Mouse (Mus musculus) B cell, adult 2 months (primary cell): Measurements from ENCODE around the gene Prkag2.

Source experiments
- DNase-seq, 2 experiments: peaks; one replicate each; pipeline ENCODE4 v3.0.0; 2022

Gene Prkag2

GRCm38 (mm10) chr5:25044007-25044406 is 56.4 kb downstream of the Prkag2 start:
- DNase-seq = no peak

GRCm38 (mm10) chr5:25041947-25042346 is 58.5 kb downstream of the Prkag2 start:
- DNase-seq = no peak

- peak in 1 of 2 experiments; percentile 5 for DNase-seq
These were observed 59.1 kb downstream of the Prkag2 start for GRCm38 (mm10) chr5:25041307-25041706.

GRCm38 (mm10) chr5:25040903-25041302 is 59.5 kb downstream of the Prkag2 start:
- DNase-seq = no peak

GRCm38 (mm10) chr5:25038827-25039226 is 61.6 kb downstream of the Prkag2 start:
- no peak for DNase-seq

DNA sequence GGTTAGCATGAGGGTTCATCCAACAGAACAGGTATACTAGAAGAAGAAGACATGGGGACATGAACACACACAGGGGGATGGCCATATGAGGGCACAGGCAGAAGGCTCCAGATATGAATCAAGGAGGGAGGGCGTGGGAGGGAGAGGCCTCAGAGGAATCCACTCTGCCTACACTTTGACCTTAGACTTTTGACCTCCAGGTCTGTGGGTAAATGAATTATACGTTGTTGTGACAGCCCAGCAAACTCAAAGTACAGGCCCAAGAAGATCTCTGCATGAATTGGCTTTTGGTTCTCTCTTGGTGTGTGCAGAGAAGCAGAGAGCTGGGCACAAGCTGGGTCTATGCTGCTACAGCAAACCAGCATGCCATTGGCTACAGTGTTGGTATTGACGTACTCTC is 65.1 kb downstream of the Prkag2 start:
- DNase-seq = no peak

DNA sequence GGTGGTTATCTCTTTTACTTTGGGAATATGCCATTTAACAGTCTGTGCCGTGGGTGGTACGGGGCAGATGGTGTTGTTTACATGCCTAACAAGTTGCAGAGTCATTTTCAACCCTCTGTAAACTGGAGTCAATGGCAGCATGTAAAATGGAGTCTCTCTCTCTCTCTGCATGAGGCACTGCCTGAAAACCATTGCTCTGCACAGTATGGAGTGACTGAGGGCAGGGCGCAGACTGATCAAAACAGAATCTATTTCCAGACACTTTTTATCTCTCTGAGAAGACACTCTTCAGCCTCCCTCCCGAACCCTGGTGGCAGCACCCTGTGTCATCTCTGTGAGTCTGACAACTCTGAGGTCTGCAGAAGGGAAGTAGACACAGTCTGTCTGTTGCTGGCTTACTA is 69.0 kb downstream of the Prkag2 start:
- no peak for DNase-seq

DNA sequence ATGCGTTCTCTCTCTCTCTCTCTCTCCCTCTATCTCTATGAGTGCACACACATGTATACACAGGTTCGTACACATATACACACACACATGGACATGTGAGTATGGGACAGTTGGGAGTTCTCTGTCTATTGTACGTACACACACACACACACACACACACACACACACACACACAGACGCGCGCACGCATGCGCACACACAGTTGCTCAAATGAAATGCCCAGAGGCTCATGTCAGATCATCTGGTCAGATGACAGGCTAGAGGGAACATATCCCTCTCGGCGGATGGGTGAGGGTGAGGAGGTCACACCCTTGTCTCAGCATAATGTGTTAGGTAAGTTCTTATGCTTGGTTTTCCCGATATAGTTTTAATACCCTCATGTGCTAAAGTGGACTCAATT is 69.4 kb downstream of the Prkag2 start:
- DNase-seq = no peak

DNA sequence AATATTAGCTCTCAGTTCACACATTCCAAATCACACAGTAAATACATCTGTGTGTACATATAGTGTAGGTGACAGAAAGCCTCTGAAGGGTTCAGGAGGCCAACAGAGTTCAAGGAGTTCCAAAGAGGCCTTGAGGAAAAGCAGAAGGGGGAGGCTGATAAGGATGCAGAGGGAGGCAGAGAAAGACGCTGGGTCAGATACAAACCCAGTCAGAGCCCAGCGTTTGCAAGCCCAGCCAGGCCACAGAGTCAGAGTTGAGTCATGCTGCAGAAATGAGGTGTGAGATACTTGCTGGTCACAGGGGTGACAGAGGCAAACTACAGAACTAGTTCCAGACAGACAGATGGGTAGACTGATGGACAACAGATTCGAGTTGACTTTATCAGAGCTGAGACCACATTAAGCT is 70.2 kb downstream of the Prkag2 start:
- DNase-seq = no peak

- no peak for DNase-seq
These were observed 72.8 kb downstream of the Prkag2 start for GRCm38 (mm10) chr5:25027673-25028072.

DNA sequence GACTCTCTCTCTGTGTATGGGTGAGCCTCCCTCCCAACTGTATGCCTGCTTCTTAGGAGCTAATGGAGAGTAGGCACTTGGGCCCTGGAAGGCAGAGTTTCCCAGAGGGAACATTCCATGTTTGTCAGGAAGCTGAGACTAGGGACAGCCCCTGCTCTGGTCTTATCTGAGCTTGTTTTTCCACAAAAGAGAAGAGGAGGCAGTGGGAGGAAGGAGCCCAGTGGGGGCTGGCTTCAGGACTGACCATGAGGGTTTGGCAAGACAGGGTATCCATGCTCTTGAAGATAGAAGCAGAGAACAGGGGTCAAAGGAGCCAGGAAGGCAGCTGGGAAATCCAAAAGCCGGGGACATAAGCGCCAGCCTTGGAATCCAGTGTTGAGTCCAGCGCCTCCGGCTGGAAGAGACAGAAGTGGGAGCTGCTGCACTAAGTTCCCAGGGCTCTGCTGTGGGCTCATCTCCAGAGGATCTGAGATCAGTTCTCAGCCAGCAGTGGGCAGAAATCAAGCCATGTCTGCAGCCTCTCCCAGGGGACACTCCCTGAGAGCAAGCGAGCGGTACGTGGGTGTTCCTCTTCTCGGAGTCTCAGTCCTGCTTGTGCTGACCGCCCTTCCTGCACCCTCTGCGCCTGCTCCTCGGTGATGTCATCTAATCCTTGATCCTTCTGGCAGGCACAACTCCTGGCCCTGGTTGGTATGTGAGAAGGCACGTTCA is 75.0 kb downstream of the Prkag2 start:
- no peak for DNase-seq

DNA sequence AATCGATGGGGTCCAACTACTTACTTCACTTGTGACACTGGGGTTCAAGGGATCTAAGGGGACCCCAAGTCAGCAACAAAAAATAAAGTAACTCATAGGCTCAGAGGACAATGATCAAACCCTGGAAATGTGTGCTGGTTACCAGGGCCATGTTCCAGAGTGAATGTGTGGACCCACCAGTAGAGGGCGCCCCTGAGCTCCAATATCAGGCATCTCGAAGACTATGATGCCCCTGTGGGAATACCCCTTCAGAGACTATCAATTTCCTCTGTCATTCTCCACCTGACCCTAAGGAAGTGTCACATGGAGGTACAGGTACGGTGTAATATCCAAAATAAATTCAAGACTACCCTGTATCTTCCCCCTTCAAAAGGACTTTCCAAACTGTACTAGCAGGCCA is 77.5 kb downstream of the Prkag2 start:
- peak; percentile 75 to 76 for DNase-seq

- no peak for DNase-seq
These were observed 81.2 kb downstream of the Prkag2 start for GRCm38 (mm10) chr5:25019221-25019620.

GRCm38 (mm10) chr5:25012134-25012533 is 88.3 kb downstream of the Prkag2 start:
- DNase-seq = no peak

DNA sequence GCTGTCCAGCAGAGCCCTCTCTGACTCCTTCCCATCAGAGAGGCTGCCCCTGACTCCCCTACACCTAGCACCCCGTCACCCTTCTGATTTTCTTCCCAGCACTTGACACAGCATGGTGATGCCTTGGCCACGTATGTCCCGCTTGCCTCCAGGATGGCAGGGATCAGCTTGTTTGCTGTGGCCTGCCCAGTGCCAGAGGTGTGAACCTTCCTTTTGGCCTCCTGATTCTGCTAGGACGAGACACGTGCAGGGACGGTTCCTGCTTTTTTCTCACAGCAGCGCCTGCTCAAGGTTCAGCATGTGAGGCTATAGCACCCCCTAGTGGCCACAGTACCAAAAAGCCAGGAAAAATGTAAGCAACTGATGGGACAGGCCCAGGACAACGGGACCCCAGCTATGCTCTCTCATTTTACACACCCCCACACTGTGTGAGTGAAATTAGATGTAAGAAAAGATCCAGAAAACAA is 89.4 kb downstream of the Prkag2 start:
- DNase-seq = peak; percentile 83 to 86

DNA sequence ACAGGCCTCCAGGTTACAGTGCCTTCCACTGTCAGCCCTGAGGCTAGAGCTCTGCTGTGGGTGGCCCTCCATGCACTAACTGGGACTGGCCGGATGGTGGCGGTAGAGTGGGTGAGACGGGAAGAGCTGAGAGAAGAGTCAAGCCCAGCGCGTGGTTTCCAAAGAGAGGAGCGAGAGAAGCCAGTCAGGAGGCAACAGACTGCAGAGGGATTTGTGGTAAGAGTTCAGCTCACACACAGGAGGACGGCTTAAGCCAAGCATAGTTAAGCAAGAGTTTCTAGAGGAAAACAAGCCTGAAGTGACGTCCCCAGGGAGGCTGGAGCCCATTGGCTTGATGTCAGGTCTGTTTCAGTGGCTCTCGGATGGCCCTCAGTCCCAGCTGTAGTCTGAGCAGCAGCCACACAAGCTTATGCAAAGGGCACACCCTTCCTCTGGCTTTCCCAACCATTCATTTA is 90.0 kb downstream of the Prkag2 start:
- peak; percentile 86 to 88 for DNase-seq

DNA sequence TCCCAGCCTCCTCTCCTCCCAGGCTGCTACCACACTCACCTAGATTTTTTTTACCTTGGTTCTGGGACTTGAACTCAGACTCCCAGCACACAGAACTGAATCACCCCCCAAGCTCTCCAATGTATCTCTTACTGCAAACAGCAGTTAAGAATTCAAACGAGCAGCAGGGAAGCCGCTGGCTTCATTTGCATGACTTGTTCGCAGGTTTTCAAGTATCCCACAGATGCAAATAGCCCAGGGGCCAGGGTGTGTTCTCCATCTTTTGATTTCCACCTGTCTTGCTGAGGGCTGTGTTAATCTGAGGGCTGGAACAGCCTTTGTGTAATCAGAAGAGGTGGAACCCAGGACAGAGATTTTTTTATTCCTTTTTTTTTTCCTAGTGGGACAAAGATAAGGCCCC is 90.7 kb downstream of the Prkag2 start:
- DNase-seq = no peak

- DNase-seq = no peak
These were observed 91.5 kb downstream of the Prkag2 start for GRCm38 (mm10) chr5:25008966-25009365.

DNA sequence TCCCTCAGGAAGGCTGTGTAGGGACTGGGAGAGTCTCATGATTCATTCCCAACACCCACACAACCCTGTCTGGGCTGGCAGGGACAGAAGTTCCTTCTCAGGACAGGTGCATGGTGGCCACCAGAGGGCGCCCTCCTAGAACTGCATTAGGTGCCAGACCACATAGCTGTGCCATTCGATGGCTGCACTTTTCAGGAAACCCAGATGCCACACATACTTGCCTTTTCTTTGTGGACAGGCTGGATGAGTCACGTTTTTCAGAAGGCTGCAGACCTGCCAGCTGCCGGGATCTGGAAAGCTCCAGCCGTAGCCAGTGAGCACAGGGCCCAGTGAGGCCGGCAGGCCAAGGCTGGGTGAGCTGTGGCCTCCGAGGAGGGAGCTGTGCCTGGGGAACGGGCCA is 93.6 kb downstream of the Prkag2 start:
- peak; percentile 85 to 86 for DNase-seq

DNA sequence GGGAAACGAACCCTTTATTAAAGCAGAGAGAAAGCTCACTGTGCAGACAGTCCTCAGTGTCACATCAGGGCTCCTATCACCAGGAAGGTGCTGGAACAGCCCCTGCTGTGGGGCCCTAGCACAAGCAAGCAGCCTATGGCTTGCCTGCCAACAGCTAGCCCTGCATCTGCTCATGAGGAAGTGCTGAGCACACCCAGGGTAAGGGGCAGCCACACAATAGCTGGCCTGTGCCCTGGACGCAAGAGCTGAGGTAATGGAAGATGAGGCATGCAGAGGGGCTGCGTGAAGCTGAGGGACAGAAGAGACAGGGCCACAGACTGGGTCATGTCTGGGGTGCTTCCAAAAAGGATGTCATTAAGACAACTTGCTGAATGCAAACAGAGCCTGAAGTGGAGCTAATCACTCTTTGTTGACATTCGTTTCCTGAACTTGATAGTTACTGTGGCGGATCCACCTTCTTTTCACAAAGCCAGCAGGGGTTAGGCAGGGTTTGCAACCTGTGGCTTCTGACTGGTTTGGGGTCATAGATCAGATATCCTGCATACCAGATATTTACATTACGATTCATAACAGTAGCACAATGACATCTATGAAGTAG is 94.8 kb downstream of the Prkag2 start:
- no peak for DNase-seq

DNA sequence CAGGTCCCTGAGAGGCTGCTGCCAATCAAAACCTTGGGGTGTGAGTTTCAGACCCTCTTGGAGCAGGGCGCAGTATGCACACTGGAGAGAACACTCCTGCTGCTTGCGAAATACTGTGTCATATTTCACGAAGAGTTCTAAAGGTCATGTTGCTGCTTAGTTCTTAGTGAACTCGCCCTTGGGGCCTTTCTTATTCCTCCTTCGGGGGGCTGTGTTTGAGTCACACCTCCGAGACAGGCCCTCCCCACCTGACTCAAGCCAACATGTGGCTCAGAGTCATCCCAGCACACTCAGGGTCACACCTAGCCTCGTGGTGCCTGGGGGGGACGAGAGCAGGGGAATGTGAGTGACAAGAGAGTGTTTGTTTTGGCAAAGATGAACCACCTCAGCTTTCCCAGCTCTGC is 99.0 kb downstream of the Prkag2 start:
- DNase-seq = no peak

- DNase-seq = no peak
These were observed 101.1 kb downstream of the Prkag2 start for GRCm38 (mm10) chr5:24999351-24999750.

- no peak for DNase-seq
These were observed 104.8 kb downstream of the Prkag2 start for GRCm38 (mm10) chr5:24995576-24996100.

GRCm38 (mm10) chr5:24993190-24993589 is 107.3 kb downstream of the Prkag2 start:
- DNase-seq = no peak
